Mouse (Mus musculus) heart, postnatal 0 days (tissue): ENCODE measurements around the gene Arhgef10l.

ENCODE experiments used
- CTCF ChIP-seq: IDR thresholded peaks from 2 replicates; pipeline ENCODE4 v1.5.1; 2016; ENCODE audit warnings: antibody characterized with exemption, control low read depth, low read depth
- EP300 ChIP-seq: IDR thresholded peaks from 2 replicates; pipeline ENCODE4 v1.6.1; 2016; ENCODE audit warnings: antibody characterized with exemption, low read depth

- TF ChIP-seq CTCF, result no peak
- no peak for TF ChIP-seq EP300
These were observed 99.0 kb downstream of the Arhgef10l start for GRCm38 (mm10) chr4:140566785-140567184.
